Mouse (Mus musculus): ENCODE data around the gene Ccdc170.
"Not testable (repeated sequence)": the region's sequence is repeated elsewhere in the genome, so short reads cannot be mapped to it uniquely, and the experiment has no call there.

Ccdc170 gene

GRCm38 (mm10) chr10:4482355-4482754 is at the start of gene Ccdc170:
Gene Ccdc170, plus strand, starts transcription at chr10:4482502.
- in situ Hi-C loops (cut with MseI, MboI): no loop called here

- in situ Hi-C loops (cut with MseI, MboI): no loop called here
Observed at GRCm38 (mm10) chr10:4432996-4433755, 49.1 kb upstream of the Ccdc170 start.

GRCm38 (mm10) chr10:4433871-4434270 is 48.4 kb upstream of the Ccdc170 start:
- in situ Hi-C loops (cut with MseI, MboI): not testable (repeated sequence)

GRCm38 (mm10) chr10:4435416-4435815 is 46.9 kb upstream of the Ccdc170 start:
- in situ Hi-C loops (cut with MseI, MboI): no loop called here

- in situ Hi-C loops (cut with MseI, MboI): no loop called here
Observed at GRCm38 (mm10) chr10:4456409-4456808, 25.9 kb upstream of the Ccdc170 start.

- in situ Hi-C loops (cut with MseI, MboI): no loop called here
Observed at GRCm38 (mm10) chr10:4460201-4460600, 22.1 kb upstream of the Ccdc170 start.

GRCm38 (mm10) chr10:4465799-4466198 is 16.5 kb upstream of the Ccdc170 start:
- in situ Hi-C loops (cut with MseI, MboI): no loop called here

- in situ Hi-C loops (cut with MseI, MboI): no loop called here
Observed at GRCm38 (mm10) chr10:4469406-4469805, 12.9 kb upstream of the Ccdc170 start.

- in situ Hi-C loops (cut with MseI, MboI): no loop called here
Observed at GRCm38 (mm10) chr10:4473591-4473993, 8.7 kb upstream of the Ccdc170 start.

- in situ Hi-C loops (cut with MseI, MboI): no loop called here
Observed at GRCm38 (mm10) chr10:4475431-4475830, 6.9 kb upstream of the Ccdc170 start.

- in situ Hi-C loops (cut with MseI, MboI): no loop called here
Observed at GRCm38 (mm10) chr10:4476604-4477003, 5.7 kb upstream of the Ccdc170 start.

- in situ Hi-C loops (cut with MseI, MboI): no loop called here
Observed at GRCm38 (mm10) chr10:4480929-4481328, 1.4 kb upstream of the Ccdc170 start.

GRCm38 (mm10) chr10:4481695-4482094 is 607 bp upstream of the Ccdc170 start:
- in situ Hi-C loops (cut with MseI, MboI): no loop called here

- in situ Hi-C loops (cut with MseI, MboI): no loop called here
Observed at GRCm38 (mm10) chr10:4483848-4484247, 1.5 kb downstream of the Ccdc170 start.

- in situ Hi-C loops (cut with MseI, MboI): no loop called here
Observed at GRCm38 (mm10) chr10:4484986-4485385, 2.7 kb downstream of the Ccdc170 start.

- in situ Hi-C loops (cut with MseI, MboI): no loop called here
Observed at GRCm38 (mm10) chr10:4489865-4490264, 7.6 kb downstream of the Ccdc170 start.

- in situ Hi-C loops (cut with MseI, MboI): no loop called here
Observed at GRCm38 (mm10) chr10:4491281-4491680, 9.0 kb downstream of the Ccdc170 start.

- in situ Hi-C loops (cut with MseI, MboI): no loop called here
Observed at GRCm38 (mm10) chr10:4492045-4492444, 9.7 kb downstream of the Ccdc170 start.

GRCm38 (mm10) chr10:4492909-4493308 is 10.6 kb downstream of the Ccdc170 start:
- in situ Hi-C loops (cut with MseI, MboI): no loop called here

- in situ Hi-C loops (cut with MseI, MboI): no loop called here
Observed at GRCm38 (mm10) chr10:4503251-4503650, 20.9 kb downstream of the Ccdc170 start.

- in situ Hi-C loops (cut with MseI, MboI): no loop called here
Observed at GRCm38 (mm10) chr10:4512725-4513124, 30.4 kb downstream of the Ccdc170 start.

- in situ Hi-C loops (cut with MseI, MboI): no loop called here
Observed at GRCm38 (mm10) chr10:4517614-4518013, 35.3 kb downstream of the Ccdc170 start.

- in situ Hi-C loops (cut with MseI, MboI): no loop called here
Observed at GRCm38 (mm10) chr10:4519645-4520044, 37.3 kb downstream of the Ccdc170 start.
